Mouse (Mus musculus): ENCODE measurements around the gene Gadd45g.

Gene Gadd45g

DNA sequence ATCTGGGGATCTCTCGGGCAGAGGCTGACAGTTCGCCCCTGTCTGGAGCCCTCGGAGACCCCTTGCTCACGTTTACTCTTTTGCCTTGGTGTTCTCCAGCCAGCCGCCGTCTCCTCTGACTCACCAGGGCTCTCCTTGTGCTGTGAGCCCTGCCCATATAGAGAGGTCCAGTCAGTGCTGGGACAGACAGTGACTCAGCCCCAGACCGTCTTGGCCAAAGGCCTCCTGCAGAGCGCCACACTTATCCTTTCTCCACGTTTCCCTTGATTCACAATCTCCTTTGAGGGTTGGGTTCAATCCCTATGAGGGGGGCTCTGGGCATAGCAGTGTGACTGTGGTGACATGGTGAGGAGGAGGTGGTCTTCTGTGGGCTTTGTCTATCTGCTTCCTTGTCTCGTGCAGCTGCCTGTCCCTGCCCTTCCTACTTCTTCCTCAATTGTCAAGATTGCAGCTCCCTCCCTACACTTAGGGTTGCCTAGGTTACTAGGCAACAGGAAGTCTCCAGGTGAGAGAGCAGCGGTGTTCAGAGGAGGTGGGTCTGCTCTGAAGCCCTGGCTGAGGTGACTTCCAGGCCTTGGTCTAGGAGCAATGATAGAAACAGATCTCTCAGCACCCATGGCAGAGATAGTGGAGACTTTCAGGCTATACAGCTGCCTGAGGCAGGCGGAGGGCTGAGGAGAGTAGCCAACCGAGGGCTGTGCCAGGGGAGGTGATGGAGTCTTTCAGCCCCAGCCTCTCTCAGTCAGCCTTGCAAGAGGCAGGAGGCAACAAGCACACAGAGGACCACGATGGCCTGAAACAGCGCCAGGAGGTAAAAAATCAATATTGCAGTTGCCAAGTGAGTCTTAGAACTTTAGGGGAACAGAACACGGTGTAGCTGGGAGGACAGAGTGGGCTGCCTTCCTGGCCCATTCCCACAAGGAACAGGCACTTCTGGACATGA lies 7.1 kb downstream of the Gadd45g start:
- no peak for DNase-seq (ENCODE audit: low spot score in 2 of 2)

DNA sequence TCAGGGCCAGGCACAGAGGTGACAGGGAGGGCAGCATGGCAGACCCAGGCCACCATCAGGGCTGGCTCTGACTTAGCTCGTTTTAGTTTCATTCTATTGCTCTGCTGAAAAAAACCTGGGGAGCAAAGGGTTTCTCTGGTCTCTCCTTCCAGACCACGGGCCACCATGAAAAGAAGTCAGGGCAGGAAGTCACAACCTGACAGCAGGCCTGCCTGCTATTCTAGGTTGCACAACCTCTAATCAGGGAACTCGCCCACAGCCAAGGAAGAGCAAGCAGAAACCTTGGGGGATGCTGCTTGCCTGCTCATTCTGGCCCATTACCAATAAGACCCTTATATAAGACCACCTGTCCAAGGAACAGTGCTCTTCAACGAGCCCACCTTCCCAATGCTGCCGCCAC lies 9.1 kb downstream of the Gadd45g start:
- DNase-seq (ENCODE audit: low spot score in 2 of 2), result no peak

DNA sequence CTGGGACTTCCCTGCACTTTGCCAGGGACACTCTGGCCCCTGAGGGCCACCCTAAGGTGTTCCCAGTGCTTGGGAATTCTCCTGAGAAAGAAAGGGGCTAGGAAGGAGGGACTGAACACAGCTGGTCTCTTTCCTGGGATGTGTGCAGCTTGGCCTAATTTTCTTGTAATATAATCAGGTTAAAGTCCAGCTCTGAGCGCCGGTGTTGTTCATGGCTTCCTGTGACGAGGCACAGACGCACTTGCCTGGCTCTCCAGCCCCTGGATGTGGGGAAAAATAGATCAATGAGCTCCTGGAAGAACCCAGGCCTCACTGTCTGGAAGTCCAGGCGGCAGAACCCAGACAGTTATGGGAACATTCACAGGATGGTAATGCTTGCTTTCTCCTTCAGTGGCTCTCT lies 10.7 kb downstream of the Gadd45g start:
- DNase-seq (ENCODE audit: low spot score in 2 of 2), result no peak

DNA sequence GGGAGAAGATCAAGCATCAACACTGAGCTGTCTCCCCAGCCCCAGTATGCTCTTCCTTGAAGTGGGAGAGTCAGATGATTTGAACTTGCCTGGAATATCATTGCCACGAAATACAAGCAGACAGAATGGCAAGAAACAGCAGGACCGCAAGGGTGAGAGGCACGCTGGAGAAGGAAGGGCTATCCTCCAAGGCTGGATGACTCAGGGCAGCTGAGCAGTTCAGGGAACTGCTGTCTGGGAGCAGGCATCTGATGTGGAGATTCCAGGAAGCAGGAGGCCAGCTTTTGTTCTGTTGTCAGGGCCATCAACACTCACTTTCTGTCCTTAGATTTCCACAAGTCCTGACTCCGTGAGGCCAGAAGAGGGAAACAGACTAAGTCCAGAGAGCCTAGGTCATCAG lies 12.0 kb downstream of the Gadd45g start:
- DNase-seq (ENCODE audit: low spot score in 2 of 2), result no peak

DNA sequence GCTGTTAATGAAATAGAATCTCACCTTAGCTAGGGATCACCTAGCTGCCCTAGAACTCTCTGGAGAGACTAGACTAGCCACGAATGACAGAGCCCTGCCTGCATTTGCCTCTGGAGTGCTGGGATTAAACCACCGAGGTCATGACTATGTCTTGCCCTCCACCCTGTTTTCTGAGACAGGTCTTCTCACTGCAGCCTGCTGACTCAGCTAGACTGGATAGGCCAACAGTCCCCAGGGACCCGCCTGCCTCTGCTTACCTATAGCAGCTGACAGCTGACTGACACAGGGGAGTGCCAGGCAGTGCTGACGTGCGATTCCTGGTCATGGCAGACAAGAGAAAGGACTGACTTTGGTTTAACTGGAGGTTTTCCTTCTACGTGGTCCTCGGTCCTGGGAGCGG lies 12.7 kb downstream of the Gadd45g start:
- no peak for DNase-seq (ENCODE audit: low spot score in 2 of 2)

DNA sequence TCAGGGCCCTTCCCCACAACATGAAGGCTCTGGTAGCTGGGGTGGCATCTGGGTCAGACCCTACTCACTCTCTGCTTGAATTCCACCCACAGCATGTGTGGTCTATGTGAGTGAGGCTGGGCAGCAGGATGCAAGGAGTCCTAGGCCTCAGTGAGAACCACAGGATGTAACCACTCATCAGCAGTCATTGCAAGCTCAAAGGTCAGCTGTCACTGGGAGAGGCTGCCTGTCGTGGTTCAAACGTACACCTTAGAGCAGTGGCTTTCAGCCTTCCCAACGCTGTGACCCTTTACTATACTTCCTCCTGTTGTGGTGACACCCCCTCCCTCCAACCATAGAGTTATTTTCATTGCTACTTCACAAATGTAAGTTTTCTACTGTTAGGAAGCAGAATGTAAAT lies 13.3 kb downstream of the Gadd45g start:
- DNase-seq (ENCODE audit: low spot score in 2 of 2), result no peak

DNA sequence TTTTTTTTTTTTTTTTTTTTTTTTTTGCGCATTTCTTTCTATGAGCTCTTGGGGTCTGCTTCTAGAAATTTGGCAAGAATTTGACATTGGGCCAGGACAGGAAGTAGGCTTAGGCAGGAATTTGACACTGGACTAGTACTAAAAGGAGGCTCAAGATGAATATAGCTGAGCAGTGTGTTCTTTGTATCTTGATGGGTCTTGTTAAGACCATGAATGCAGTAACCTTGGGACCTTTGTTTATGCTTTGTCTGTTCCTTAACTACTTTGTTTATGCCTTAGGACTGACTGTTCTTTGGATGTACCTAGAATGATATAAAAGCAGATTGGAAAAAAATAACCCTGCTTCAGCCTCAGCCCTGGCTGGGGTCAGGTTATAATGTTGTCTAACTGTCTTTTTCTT lies 16.3 kb downstream of the Gadd45g start:
- no peak for DNase-seq (ENCODE audit: low spot score in 2 of 2)

DNA sequence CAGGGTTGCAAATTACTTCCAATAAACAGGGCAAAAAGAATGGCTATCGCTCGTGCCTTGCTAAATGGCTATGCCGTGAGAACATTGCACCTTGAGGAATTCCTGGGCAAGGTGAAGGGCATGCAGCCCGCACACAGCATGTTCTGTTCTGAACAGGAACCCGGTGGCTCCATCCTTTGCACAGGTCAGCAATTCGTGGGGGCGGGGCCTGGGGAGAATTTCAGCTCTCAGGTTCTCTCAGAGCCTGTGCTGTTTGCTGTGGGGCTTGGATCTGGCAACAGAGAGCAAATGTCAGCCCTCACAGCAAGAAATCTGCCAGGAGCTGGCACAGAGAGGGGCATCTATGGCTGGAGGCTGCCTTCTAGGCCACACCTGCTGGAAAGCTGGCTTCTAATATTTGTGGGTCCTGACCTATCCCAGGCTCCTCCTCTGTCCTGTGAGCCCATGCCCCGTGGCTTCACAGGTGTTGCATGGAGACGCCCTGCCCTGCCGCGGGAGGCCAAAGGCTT lies 19.7 kb downstream of the Gadd45g start:
- DNase-seq (ENCODE audit: low spot score in 2 of 2), result no peak

DNA sequence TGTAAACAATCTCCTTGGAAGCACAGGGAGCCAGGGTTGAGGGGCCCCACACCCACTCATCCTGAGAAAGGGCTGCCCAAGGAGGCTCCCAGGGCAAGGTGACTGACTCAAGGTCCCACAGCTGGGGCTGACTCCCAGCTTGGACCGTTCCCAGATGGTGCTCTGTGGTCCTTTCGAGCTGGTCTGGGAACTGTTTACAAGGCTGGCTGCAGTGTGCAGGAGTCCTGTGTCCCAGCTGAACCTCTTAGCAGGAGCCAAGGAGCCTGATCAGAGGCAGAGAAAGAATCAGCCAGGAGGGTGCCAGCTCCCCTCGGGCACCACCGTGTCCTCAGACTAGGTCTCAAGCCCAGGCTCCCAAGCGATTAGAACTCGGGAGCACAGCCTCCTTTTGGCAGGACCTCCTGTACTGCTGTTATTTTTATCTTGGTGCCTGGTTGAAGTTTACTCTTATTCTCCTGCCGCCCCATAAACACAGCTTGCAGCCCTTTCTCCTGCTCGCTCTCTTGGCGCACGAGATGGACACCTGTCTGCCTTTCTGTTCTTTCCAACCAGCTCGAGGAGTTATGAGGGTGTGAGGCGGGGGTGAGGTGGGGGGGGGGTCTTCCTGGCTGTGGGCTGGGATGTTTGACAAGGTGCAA lies 22.1 kb downstream of the Gadd45g start:
- DNase-seq (ENCODE audit: low spot score in 2 of 2), result peak in 1 of 2 experiments; percentile 19

DNA sequence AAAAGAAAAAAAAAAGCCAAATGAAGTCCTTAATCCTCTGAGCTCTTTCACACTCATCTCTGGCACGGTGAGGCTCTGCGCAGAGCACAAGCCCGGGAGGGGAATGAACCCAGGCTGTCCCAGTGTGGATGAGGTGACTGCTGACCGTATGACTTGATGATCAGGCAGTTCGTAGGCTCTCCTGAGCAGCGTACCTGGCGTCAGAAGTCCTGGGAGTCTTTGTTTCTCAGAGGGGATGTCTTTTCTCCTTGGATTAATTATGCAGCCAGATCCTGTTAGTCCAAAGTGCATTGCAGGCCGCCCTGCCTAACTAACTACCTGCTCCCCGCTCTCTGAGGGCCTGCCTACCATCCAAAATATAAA lies 22.6 kb downstream of the Gadd45g start:
- no peak for DNase-seq (ENCODE audit: low spot score in 2 of 2)

DNA sequence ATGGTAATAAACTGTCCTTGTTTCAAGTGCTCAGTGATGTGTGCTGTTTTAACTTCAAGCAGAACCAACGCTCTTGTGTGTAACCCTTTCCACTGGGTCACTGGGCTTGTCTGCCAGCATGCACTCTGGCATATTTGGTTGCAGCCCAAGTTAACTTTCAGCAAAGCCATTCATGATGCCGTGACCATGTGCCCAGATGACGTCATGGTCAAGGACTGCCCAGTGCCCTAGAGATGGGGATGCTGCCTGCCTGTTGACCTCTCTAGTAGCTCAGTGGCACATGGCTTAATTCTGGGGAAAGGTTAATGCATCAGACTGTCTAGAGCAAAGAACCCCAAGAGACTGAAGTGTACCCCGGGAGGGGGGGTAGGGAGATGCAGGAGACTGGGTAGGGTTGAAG lies 24.7 kb downstream of the Gadd45g start:
- no peak for DNase-seq (ENCODE audit: low spot score in 2 of 2)

DNA sequence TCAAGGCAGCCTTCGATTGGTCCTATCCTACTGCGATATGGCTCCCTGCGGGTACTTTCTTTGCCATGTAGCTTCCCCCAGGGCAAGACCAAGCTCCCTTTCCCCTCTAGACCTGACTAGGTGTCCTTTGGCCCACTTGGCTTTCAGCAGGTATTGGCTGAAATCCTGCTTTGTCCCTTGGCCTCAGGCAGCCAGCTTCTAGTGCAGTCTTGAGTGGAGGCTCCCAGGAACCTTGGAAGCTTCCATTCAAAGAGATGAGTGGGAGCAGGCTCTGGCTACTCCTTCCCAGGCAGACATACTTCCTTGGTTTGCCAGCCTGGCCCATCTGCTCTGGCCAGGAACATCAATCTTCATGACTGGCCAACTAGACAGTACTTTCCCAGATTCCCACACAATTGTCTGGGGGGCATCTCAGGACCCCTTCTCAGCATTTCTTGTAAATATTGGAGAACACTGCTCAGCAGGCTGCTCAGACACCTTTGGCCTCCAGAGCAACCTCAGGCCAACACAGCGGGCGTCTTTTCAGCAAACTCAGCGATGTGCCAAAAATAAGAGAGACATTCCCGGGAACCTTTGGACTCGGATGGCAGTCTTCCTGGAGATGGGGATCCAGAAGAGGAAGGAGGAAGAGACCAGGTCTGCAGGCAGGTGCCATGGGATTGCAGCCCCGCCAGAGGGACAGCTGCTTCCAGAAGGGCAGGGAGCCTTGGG lies 25.9 kb downstream of the Gadd45g start:
- DNase-seq (ENCODE audit: low spot score in 2 of 2), result no peak

DNA sequence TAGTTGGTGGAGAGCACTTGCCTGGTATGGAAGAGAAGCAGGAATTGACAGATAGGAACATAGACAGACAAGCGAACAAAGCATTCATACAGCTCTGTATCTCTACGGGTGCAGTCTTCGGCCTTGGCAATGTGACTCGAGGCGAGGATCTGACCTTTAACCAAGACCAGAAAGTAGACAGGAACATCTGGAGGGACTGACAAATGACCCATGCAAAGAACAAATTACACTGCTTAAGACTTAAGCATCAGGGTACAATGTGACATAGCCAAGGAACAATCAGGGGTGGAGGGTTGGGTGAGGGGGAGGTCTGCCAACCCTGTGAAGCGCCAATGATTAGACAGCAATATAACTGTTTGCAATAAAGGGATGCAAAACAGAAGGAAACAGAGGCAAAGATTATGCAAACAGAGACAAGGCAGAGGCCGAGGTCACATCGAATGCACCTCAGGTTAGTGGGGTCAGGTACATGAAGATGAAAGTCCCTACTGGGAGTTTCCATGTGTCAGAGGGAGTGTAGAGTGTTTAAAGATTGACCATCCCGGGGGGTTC lies 26.6 kb downstream of the Gadd45g start:
- DNase-seq (ENCODE audit: low spot score in 2 of 2), result no peak

DNA sequence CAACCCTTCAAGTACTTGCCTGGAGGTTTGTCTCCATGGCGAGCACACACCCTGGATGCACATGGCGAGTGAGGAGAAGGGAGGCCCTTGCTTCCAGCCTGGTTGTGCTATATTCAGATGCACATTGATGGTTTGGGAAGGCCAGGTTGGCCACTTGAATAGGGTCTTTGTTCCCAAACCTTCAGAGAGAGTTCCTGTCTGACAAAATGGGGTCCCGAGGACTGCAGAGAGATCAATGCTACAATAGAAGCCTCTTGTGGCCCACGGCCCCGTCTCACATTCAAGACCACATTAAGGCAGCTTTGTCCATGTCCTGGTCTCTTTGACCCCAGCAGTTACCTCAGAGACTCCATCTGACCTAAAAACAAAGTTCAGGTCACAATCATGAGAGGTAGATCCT lies 27.3 kb downstream of the Gadd45g start:
- no peak for DNase-seq (ENCODE audit: low spot score in 2 of 2)

DNA sequence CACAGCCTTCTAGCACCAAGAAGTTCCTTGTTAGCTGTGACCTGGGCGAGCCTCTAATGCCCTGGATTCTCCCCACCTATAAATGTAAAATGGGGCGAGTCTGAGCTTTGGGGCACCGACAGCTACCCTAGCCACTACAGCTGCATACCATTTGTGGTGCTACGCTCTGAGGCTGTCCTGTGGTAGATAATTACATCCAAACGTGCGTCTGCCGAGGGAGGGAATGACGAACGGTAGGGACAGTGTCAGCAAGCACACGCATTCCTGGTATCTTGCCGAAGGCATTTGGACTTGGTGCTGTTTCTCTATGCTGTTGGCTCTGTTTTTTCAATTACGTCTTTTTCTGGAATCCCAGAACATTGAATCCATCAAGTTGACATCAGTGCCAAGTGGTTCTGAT lies 29.7 kb downstream of the Gadd45g start:
- DNase-seq (ENCODE audit: low spot score in 2 of 2), result no peak

DNA sequence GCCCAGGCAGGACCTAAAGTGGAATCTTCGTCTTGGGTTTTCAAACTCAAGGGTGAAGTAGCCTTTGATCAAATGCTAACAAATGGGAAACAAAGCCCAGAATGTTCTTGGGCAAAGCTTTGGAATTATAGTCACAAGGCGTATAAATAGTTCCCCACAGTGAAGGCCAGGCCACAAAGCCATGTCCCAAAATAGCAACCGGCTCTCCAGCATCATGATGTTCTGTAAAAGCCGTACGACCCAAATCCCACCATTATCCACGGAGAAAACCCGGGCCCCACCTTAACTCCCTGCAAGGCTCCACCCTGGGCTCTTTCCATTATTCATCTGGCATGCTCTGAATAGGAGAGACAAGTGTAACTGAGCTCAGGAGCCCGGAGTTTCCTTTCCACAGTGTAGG lies 32.3 kb downstream of the Gadd45g start:
- no peak for DNase-seq (ENCODE audit: low spot score in 2 of 2)

DNA sequence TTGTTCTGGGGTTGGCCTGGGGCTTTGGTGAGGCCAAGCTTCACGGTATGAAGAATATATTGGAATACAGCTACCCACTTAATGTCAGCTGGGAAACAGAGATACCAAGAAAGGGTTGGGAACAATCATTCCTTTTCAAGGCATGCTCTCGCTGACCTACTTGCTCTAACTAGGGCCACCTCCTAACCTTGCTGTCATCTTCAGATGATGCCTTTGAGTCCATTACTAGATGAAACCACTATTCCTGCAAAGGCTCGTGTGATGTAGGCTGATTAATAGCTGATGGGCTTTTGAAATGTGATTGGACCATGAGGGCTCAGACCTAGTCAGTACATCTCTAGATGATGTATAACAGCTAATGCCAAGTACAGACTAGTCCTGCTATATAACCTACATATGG lies 33.1 kb downstream of the Gadd45g start:
- DNase-seq (ENCODE audit: low spot score in 2 of 2), result no peak

DNA sequence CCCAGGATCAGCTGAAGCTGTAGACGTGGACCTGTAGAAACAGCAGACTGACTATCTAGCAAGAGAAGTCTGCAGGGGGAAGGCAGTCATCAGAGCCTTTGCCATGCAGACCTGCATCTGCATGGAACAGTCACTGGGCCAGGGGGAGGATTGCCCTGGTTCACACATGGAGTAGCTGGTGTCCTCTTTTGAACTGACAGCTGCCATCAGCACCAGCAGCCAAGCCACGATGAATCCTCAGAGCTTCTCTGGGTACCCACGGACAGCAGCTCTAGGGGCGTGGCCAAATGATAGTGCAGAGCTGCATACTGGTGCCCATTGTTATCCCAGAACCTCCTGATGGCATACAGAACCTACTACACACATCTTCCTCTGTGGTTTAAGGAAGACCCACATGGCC lies 33.5 kb downstream of the Gadd45g start:
- DNase-seq (ENCODE audit: low spot score in 2 of 2), result no peak

DNA sequence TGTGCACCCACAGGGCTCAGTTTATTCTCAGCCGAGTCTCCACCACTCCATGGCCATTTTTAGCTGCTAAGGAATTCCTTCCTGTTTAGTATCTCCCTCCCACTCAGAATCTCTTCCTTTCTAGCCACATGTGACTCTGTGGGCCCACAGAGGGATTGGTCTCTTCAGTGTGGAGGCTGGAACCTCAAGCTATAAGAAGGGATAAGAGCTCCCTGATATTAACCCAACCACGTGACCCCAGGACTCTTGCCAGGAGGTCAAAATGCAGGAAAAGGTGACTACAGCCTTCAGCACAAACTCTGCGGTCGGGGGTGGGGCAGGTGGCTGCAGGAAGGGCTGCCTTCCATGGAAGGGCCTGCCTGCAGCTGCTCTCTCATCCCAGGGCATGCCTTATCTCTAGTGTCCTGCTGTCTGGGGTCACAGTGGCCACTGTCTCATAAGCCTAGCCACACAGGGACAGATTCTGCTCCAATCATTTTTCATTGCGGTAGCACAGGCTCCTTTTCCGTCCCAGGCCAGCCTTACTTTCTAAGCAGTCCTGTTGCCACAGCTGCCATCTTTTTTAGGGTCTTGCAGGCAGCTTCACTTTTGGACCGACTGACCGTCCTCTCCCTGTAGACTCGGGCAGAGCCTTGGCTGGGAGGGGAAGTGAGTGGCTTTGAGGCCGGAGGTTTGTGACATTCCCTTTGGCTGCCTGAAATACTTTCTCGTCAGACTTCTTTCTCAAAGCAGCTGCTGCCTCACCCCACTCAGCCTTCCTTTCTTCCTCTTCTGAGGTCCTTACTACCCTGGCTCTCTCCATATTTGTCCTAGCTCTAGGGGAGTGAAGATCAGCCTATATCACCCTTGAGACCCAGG lies 35.0 kb downstream of the Gadd45g start:
- peak in 1 of 2 experiments; percentile 38 for DNase-seq (ENCODE audit: low spot score in 2 of 2)

DNA sequence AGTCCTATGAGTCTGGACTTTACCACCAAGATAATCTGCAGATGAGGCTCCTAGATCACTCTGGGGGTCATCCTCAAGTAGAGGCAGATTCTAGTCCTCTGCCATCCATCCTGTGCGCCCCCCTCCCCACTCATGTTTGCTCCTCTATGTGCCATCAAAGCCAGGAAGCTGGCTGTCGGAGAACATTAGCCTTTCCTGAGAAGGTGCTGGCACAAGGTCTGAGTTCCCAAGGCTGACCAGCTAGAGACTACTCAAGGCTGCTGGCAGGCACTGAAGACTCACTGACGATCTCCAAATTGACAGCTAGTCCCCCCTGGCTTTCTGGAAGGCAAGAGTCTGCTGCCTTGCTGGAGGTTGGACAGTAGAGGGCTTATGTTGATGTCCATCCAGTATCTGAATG lies 35.7 kb downstream of the Gadd45g start:
- no peak for DNase-seq (ENCODE audit: low spot score in 2 of 2)

DNA sequence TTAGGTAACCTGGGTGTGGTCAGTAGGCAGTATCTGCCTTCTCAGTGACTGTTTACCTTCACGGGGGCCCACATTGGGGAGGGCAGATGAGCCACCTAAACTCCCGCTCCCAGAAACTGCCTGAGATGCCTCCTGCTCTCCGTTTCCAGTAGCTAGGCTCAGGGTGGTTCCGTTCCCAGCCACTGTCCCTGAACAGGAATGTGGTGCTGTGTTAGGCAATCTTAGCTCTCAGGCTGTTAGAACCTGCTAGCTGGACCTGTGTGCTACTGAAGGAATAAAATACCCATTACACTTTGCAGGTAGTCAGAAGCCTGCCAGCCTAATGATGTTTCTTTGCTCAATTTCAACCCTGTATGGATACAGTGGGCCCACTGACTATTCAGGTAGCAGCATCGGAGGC lies 37.8 kb downstream of the Gadd45g start:
- no peak for DNase-seq (ENCODE audit: low spot score in 2 of 2)

Data from frontal cortex, postnatal 36 days (tissue).